Mouse (Mus musculus) gonadal fat pad, adult 2 months (tissue): ENCODE data around the gene Lifr. TPM values are rescaled to one million over a fixed set of nuclear protein-coding genes. Genes with fewer than 3 reads are reported as not detected.

Experiments used
- DNase-seq: peaks from one replicate; pipeline ENCODE4 v3.0.0-alpha.2; 2012; ENCODE audit warnings: low read depth
- polyA plus RNA-seq: library from polyadenylated mRNA; depleted of rRNA; stranded (reverse); fragments of >200 nt; gene quantifications from 2 replicates; pipeline ENCODE4 v1.2.3, GENCODE M21; 2012

Lifr gene
- polyA plus RNA-seq, 1 experiment, result 10.4 TPM

DNA sequence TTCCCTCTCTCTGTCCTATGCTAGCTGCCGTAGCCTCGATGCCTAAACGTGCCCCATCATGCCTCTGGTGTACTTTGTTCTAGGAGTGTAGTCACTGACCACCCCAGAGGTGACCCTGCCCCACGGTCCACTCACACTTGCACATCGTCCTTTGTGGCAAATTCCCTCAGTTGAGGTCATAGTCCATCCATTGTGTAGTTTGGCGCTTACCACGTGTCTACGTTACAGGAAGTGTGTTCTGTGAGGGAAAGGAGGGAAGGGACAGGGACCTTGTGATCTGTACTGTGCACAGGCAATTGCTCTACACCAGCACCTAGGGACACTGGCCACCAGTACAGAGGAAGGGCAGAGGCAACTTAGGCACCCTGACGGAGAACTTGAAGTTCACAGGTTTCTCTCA is 69.5 kb downstream of the Lifr start:
- DNase-seq, result no peak

DNA sequence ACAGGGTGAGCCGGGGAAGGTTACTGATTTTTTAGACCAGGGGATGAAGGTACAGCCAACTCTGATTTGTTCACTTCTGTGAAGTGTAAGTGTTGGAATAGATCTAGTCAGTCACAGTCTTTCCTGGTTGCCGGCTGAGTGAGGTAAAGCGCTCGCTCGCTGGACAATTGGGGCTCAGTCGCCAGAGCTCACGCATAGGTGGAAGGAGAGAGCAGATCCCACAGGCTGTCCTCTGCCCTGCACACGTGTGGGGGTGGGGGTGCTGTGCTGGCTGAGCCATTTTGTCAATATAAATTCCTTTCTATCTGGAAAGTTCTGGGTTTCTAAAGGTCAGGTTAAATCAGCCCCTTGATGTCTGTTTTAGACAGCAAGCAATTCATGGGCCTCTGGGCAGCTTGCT is 69.9 kb downstream of the Lifr start:
- no peak for DNase-seq

DNA sequence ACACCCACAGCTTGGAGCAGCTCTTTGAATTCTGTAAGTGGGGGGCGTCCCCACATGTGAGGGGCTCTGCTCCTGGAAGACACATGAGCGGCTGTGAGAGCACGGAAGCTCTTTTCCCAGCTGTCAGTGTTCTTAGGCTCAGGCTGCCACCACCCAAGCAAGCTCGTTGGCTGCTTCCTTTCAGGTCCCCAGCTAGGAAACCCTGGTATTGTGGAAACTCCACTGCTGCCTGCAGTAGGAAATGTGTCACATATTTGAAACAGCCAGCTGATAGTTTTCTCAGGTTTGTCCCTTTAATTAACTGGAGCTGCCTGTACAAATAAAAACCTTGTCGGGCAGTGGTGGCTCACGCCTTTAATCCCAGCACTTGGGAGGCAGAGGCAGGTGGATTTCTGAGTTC is 73.4 kb downstream of the Lifr start:
- no peak for DNase-seq

DNA sequence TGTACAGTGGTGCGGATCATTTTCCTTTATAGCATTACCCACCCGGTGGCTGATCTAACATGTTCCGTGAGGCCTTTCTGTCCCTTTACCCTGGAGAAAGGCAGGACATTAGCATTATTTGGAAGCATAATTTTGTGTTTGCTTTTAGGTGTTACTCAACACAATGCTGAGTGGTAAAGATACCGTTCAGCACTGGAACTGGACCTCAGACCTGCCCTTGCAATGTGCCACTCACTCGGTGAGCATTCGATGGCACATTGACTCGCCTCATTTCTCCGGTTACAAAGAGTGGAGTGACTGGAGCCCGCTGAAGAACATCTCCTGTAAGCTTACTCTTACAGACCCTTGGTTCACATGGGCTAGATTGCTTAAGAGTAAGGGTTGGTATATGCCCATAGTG is 76.3 kb downstream of the Lifr start:
- DNase-seq, result no peak

DNA sequence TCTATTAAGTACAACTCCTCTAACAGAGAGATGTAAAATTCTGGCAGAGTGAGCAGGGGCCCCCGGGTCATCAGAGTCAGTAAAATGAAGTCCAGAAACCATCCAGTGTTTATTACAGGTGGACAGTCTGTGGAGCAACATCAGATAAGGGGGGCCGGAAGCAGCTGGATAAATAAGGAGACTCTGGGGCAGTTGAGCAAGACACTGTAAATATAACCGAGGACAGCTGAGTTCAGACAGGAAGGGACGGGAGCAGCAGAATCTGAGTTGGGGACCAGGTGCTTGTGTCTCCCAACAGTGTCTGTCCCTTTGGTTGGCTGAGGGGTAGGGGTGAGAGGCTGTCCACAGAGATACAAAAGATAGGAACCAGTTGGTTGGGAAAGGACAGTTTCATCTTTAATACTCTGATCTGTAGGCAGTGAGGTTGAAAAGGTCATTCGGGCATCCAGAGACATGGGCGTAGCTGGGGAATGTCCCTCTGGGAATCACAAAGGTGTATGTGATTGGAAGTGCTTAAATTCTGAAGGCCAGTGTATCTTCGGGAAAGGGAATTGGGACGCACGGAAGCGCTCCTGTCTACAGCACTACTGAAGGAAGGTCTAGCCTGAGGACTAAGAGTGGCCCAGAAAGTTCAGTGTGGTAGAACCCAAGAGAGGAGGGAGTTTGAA is 77.0 kb downstream of the Lifr start:
- DNase-seq, result no peak

DNA sequence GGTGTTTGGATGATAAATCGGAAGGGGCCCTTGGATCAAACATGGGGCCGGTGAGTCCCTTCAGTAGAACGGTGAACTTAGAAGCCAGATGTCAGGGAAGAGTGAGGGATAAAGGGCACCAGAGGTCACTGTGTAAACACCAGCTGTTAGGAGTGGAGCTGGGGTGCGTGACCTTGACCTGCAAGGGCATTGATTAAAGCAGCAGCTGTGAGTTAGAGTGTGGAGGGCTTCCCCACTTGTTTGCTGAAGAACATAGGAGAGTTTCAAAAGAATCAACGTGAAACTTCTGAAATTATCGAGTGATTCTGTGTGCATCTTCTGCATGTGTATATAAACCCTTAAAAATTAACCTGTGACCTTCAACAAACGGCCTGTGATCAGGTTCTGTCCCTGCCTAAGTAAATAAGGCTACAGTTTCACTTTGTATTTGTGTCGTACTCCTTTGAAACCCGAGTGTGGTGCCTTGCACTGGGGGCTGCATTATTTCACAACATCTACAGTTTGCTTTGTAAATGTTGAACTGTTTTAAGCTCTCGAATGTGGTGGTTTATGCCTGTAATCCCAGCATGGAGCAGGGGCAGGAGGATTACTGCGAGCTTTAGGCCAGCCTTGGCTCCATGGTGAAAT is 77.6 kb downstream of the Lifr start:
- no peak for DNase-seq

DNA sequence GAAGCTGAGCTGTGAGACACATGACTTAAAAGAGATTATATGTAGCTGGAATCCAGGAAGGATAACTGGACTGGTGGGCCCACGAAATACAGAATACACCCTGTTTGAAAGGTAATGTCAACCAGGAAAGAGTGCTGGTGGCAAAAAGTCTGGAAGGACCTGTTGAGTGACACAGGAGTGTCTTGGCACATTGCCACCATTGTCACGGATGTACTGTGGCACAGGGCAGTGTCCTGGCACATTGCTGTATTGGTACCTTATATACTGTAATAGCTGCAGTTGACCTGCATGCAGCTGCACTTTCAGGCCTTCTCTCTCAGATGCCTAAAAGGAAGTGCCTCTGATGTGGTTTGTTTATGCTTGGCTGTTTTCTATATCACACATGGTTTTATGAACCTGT is 82.5 kb downstream of the Lifr start:
- DNase-seq, result peak; percentile 42

DNA sequence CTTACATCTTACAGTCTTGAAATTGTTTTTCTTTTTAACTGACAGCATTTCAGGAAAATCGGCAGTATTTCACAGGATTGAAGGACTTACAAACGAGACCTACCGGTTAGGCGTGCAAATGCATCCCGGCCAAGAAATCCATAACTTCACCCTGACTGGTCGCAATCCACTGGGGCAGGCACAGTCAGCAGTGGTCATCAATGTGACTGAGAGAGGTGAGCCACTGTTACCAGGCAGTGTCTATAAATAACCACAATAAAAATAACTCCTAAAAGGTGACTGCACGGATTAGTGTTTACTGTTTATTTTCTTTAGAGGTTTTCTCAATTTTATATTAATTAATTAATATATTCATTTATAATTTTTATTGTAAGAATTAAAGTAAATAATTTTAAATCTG is 82.9 kb downstream of the Lifr start:
- DNase-seq, result no peak

DNA sequence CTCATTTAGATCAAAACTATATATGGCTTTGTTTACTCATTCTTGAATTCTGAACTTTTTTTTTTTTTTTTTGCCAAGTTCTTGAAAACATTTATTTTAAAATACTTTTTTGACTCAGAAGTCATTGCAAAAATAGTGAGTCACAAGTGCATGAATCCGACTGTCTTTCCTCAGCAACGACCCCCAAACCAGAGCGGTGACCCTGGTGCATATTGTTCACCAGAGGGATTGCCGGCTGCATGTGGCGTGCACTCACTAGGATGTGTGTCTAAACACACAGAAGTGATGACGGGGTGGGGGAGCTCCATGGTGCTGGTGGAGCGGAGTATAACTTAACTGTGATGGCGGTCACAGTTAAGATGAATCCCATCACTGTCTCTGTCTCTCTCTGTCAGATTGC is 83.4 kb downstream of the Lifr start:
- DNase-seq, result no peak

DNA sequence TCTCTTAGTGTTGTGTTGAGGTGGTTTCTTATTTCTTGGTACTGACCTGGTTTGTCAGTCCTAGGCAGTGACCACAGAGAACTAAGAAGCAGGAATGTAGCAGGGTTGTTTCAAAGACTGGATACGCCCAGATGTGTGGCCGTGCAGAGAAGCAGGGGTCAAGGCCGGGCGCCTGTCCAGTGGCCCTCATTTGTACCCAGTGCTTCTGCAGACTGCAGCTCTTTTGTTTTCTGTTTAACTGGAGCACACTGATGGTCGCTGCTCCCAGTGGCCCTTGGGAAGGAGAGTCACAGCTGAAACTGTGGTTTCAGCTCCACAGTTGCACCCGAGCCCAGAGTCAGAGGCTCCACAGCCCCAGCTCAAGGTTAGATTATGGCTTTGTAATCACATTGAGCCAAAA is 90.2 kb downstream of the Lifr start:
- no peak for DNase-seq

DNA sequence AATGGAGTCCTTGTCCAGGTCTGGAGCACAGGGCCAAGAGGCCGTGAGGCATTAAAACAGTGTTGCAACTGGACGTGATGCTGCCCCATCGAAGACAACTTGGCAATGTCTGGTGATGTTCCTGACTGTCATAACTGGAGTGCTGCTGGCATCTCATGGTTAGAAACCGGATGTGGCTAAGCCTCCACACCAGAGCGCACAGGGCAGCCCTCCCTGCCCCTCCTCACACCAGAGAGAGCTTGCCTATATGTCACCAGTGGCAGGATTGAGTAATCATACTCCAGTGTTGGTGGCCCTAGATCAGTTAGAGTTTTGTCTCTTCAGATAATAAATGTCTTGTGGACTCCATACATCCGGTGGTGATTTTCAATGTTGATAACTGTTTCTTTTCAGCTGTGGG is 97.3 kb downstream of the Lifr start:
- no peak for DNase-seq

DNA sequence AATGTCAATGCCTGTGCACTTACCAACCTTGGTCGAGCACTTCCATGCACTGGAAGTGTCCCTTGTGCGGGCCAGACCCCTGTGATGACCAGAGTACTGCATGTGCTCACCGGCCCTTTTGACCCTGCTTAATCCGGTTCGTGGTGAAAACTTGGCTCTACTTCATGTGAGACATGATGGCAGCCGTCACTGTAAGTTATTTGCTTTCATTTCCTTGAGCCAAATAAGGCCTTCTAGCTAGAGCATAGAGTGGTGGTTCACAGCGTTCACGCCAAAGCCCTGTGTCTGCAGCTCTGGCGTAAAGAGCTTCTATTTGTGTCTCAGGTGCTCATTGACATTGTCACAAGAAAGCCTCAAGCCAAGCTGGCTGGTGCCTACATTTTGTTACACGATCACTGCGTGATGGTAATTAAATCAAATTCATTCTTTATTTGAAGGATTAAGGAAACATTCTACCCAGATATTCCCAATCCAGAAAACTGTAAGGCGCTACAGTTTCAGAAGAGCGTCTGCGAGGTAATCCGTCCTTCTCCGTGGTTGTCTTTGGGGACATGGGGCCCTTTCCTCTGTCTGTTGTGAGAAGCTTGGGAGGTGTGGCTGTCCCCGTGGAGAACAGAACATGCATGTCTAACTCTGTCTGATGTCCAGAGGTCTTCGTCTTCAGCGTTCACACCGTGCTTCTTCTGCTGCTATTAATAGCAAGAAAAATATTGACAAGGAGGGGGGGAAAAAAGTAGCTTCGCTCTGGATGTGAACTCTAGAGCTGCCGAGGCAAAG is 99.5 kb downstream of the Lifr start:
- DNase-seq, result no peak

DNA sequence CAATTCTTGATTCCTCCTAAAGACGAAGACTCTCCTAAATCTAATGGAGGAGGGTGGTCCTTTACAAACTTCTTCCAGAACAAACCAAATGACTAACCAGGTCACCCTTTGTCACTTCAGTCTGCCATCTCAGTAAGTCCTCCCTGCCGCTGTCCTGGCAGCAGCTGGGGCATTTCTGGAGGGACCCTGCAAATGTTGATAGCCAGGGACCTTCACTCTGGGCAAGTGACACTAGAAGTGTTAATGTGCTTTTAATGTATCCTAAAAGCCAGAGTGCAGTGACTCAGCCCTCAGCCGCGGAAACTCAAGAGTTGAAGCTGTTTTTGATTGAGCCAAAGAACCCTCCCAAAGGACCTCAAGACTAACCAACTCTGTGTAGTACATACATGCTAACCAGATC is 100.7 kb downstream of the Lifr start:
- DNase-seq, result no peak

DNA sequence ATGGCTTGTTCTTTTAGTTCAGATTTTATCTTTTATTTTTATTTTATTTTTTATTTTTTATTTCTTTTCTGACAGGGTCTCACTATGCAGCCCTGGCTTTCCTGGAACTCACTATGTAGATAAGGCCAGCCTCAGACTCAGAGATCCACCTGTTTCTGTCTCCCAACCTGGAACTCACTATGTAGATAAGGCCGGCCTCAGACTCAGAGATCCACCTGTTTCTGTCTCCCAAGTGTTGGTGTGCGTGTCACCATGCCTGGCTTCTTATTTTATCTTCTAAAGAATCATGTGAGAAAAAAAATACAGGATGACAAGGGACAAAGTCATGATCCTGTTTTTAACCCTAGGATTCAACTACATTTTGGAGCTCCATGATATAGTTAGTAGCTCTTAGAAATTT is 102.2 kb downstream of the Lifr start:
- no peak for DNase-seq

DNA sequence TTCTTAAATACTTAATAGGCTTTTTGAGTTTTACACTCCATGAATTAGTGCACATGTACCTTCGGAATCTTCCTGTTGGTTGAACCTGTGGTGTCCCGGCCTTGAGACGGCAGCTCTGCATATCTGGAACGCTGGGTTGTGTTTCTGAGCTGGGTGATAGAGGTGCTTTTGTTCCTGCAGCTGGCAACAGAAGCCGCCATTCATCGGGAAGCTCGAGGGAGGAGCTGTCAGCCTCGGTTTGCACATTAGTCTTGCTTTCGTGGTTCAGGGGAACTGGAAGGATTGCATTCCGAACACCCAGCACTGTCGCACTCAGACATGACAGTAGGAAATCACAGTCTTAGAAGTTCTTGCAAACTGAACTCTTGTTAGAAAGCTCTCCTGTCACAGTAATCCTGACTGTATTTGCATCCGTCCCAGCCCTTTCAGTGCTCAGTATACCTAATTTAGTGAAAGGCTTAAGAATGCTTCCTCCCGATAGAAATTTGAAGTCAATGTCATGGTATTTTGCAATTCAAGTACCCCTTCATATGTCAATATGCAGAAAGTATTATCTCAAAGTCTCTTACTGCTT is 103.8 kb downstream of the Lifr start:
- DNase-seq, result no peak

DNA sequence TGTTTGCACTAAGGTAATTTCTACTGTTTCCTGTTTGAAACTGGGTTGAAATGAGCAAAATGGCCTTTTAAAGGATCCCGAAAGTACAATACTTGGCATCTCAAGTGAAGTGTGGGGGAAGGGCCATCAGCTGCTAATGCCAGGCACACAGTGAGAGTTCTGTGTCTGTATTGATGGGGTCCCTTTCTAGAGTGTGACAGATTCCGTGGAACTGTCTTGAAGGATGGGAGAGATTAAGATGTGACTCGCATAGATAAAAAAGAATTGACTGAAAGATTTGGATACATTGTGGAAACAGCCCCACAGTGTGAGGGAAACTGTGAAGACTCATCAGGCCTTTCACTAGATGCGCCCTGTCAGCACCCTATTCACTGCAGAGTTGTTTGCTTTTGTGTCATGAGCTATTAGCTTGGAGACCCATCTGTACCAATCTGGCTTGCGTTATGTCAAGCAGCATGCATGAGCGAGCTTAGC is 104.4 kb downstream of the Lifr start:
- no peak for DNase-seq

DNA sequence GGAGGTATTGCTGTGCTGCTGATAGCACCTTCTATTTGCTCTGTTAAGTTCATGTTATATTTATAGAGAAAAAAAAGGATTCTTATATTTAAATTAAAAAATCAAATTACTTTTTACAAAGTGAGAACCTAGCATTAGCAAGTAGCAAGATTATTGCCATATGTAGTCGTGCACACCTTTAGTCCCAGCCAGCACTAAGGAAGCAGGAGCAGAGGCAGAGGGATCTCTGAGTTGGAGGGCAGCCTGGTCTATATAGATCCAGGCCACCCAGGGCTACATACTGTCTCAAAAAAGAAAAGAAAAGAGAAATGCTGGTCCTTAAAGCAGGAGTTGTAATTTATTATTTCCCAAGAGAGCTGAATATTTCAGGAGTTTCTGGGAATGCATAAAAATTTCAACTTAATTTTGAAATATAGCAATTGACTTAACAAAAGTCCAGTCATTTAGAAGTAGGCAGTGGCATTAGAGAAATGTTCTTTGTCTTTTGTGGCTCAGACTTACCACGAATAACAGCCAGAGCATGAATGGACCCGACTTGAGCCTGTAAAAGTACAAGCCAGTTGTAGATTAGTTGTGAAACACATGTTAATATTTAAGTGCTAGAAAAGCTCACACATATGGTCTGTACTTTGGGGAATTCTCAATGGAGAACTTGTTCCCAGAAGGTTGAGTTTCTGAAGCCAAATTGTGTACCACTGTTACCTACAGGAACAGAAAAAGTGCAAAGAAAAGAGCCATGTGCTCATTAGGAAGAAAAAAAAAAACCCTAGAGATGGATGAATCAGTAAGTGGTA is 107.4 kb downstream of the Lifr start:
- no peak for DNase-seq

DNA sequence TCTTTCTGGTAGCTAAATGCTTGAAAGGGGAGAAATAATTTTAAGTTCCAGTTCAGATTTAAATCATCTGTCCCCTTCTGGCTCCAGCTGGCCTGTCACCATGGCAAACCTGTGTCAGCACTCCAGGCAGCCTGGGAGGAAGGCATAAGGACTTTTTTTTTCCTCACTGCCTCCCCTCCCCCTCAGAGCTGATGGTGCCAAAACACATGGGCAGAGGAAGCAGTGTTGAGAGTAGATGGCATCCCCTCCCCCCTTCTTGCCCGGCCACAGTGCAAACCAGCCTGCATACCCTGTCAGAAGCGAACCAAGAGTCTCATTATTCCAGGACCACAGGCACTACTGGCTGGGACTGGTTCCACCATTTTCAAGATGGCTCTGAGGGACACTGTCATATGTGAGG is 108.4 kb downstream of the Lifr start:
- DNase-seq, result no peak

DNA sequence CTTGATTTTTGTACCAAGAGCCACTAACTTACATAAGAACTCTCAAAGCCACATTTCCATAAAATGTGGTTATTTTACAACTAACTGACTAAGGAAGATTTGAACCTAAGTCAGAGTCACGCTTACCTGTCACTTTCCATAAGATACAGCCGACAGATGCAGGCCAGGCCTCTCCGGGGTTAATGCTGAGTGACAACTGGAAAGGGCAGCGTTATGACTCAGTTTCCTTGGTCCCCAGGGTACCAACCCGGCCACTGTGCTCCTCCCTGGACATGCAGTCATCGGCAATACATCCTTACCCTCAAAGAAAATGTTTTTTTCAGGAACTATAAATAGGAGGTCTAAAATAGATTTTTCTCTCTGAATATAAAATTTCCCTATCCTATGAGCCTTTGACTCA is 109.9 kb downstream of the Lifr start:
- no peak for DNase-seq

DNA sequence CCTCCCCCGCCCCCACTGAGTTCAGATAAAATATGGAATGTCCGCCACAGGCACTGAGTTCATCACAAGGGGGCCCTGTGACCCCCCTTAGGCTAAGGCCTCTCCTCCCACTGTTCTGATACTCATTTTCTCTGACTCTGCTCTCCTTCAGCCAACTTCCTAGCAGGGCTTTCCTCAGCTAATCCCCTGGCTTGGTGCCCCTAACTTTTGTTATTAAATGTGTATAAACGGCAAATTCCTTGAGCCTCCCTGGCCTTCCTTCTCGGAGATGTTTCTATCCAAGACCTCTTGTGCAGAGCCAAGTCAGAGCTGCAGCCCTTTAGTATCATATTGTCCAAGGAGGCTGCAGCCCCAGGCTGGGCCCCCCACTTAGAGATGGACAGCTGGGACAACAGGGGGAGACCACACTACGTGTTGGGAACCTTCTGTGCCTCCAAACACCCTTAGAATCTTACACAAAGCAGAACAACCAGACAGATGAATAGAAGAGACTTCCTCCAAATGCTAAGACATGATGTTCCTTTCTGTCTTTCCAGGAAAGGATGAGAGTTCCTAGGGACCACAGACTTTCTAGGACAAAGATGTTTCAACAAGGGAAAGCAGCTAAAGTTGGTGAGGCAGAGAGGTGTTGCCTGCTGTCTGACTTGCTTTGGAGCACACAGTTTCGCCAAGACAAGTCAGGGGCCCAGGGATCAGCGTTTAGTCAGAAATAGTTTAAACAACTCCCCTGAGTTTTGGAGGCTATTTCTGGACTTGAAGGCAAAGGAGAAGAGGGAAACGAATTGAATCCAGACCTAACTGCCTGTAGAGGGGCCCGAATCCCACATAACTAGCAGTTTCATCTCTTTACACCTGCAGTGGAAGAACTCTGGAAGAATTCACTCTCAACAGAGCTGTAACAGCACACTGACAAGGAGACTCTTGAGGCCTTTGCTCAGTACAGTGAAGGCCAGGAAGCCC is 111.3 kb downstream of the Lifr start:
- no peak for DNase-seq

DNA sequence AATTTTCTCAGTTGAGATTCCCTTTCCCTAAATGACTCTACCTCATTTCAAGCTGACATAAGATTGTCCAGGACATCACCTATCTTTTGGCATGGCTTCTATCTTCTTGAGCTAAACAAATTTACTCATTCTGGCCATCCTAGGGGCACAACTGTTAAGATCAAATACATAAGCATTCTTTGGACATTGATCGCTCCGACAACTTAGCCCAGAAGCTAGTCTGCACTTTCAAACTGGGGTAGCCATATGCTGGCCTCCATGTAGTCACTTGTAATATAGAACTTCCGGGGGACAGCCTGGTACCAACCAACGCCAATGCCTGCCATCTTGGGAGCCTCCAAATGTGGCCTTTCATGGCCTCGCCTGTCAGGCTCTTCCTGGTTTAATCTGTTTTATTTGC is 112.6 kb downstream of the Lifr start:
- no peak for DNase-seq
